Mouse (Mus musculus): Measurements from ENCODE around the gene Nprl2.

Gene Nprl2

GRCm38 (mm10) chr9:107577871-107578270 lies 35.8 kb downstream of the Nprl2 start:
- in situ Hi-C loops (cut with MseI, MboI): no loop called here

DNA sequence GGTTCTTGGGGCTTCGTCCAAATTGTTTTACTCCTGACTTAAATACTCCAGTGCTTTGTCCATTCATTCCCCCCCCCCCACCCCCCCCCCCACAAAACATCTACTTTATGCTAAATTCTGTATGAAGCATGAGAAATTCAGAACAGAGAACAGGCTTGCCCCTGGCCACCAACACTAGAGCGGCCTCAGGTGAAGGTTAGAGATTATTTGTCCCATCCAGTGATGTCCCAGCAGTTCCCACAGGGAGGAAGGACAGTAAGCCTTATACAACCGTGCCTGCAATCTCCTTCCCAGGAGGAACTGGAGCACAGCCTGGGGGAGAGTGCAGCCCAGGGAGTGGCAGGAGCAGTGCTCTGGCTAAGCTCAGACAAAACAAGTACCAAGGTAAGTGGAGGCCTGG lies 36.6 kb downstream of the Nprl2 start, which contains the start of gene Naa80:
Naa80 (plus strand) TSS at position 301 of the 400 bp plus-strand sequence.
- in situ Hi-C loops (cut with MseI, MboI): no loop called here

- in situ Hi-C loops (cut with MseI, MboI): no loop called here
Observed at GRCm38 (mm10) chr9:107579023-107579900, 37.2 kb downstream of the Nprl2 start.

DNA sequence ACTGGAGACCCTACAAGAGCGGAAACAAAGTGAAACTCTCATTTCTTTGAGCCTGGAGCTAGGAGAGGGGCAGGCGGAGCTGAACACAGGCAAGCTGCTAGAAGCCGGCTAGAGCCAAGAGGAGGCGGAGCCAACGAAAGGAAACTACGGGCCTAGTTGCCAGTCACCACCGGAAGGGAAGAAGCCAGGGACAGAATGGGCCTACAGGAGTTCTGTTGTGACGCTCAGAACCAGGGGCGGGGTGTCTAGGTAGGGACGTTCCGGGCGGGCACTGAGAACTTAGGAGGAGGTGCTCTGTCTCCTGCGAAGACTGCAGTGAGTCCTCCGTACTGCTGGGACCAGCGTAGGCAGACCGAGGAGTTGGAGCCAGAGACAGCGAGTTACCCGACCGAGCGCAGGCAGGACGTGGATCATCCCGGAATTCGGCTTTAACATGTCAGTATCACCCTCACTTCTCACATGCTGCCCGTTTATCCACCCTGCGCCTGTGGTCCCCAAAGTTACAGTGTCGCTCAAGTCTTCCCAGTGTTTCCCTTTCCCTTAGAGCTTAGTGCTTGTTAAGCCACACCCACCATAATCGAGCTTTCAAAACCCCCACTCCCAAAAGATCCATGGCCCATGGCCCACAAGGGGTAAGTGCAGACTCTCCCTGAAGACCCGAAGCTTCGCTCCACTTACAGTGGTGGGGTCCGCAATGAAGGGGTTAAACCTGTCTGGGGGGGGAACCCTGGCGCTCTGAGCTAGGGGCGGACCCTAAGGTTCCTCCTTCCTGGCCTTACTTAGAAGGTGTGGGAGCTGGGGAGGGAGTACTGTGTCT lies 38.7 kb downstream of the Nprl2 start, which contains the start of gene Hyal3:
Hyal3 (plus strand) TSS at position 318 of the 817 bp plus-strand sequence.
- in situ Hi-C loops (cut with MseI, MboI): no loop called here

DNA sequence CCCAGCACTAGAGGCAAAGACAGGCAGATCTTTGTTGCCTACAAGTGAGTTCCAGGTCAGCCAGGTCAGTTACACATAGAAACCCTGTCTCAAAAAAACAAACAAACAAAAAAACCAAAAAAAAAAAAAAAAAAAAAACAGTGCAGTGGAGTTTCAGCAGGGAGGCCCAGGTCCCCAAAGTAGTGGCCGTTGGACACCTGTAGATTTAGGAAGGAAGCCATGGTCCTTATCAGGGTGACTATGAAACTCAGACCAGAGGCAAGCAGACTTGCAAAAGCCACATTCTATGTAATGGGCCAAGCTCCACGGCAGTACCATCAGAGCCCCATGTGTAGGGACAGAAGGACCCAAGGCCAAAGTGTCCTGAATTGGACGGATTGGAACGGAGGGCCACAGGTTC lies 39.6 kb downstream of the Nprl2 start:
- in situ Hi-C loops (cut with MseI, MboI): no loop called here

GRCm38 (mm10) chr9:107582509-107583062 lies 40.6 kb downstream of the Nprl2 start:
- in situ Hi-C loops (cut with MseI, MboI): no loop called here

GRCm38 (mm10) chr9:107583174-107583573 lies 41.1 kb downstream of the Nprl2 start:
- in situ Hi-C loops (cut with MseI, MboI): no loop called here

GRCm38 (mm10) chr9:107586504-107586903 lies 44.5 kb downstream of the Nprl2 start:
- in situ Hi-C loops (cut with MseI, MboI): no loop called here

- in situ Hi-C loops (cut with MseI, MboI): no loop called here
Observed at GRCm38 (mm10) chr9:107586974-107587832, 45.2 kb downstream of the Nprl2 start, which contains the start of gene Ifrd2. TSS of gene Ifrd2 (plus strand) at chr9:107587642.

- in situ Hi-C loops (cut with MseI, MboI): no loop called here
Observed at GRCm38 (mm10) chr9:107587833-107588639, 46.0 kb downstream of the Nprl2 start.

DNA sequence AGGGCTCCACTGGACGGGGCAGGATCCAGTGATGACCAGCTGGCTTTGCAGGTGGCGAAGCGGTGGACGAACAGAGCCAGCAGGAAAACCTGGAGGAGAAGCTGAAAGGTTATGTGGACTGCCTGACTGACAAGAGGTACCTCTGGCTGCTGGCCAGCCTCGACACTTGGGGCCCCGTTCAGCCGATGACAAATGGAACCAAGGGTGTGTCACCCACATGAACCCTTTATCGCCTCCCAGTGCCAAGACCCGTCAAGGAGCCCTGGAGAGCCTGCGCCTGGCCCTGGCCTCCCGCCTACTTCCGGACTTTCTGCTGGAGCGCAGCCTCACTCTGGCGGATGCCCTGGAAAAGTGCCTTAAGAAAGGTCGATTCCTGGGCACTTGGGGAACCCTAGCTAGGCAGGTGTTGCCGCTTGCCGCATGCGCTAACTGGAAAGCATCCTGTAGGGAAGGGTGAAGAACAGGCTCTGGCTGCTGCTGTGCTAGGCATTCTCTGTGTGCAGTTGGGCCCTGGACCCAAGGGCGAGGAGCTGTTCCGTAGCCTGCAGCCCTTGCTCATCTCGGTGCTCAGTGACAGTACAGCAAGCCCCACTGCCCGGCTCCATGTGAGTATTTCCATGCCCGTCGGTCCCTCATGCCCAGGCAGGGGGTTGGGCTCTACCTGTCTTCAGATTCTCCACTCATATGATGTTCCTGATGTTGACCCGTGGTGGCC lies 48.2 kb downstream of the Nprl2 start:
- in situ Hi-C loops (cut with MseI, MboI): no loop called here

DNA sequence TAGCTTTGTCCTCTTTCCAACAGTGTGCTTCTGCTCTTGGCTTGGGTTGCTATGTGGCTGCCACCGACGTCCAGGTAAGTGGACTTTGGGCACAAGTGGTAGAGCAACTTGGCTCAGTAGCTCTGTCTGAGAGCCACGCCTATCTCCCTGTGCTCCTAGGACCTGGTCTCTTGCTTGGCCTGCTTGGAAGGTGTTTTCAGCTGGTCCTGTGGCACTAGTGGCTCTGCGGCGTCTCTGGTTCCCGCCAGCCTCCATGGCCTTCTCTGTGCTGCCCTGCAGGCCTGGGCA lies 48.7 kb downstream of the Nprl2 start:
- in situ Hi-C loops (cut with MseI, MboI): no loop called here

DNA sequence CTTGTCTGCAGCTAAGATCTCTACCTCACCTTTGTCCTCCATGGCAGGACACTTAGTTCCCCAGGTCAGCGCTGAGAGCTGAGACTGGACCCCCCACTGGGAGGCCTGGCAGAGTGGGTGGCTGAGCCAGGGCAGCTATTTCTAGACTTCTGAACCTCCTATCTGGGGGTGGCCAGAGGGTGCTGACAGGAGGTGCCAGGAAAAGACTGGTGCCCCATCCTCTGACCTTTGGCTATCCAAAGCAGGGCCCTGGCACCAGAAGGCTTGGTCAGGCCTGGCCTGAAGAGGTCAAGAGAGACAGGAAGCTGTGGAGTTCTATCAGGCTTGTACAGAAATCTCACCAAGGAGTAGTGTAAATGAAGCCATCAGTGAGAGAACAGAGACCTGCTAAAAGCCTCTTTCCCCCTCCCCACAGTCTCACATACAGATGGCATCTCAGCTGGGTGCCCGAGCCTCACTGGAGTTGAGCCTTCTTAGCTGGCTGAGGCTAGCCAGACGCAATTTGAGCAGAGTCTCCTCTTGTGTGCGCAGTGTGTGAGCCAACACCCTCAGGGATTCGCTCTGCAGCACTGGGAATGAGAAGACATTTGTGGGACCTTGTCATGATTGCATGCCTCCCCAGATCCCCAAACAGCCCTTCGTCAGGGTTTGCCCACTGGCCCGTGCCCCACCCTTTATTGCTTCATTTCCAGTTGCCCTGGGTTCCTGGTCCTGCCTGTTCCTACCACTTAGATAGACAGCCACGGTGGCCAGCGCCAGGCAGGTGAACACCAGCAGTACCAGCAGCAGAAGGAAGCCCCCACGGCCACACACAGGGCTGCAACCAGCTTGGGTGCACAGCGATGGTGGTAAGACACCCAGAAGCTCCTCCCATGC lies 51.3 kb downstream of the Nprl2 start:
- in situ Hi-C loops (cut with MseI, MboI): no loop called here

DNA sequence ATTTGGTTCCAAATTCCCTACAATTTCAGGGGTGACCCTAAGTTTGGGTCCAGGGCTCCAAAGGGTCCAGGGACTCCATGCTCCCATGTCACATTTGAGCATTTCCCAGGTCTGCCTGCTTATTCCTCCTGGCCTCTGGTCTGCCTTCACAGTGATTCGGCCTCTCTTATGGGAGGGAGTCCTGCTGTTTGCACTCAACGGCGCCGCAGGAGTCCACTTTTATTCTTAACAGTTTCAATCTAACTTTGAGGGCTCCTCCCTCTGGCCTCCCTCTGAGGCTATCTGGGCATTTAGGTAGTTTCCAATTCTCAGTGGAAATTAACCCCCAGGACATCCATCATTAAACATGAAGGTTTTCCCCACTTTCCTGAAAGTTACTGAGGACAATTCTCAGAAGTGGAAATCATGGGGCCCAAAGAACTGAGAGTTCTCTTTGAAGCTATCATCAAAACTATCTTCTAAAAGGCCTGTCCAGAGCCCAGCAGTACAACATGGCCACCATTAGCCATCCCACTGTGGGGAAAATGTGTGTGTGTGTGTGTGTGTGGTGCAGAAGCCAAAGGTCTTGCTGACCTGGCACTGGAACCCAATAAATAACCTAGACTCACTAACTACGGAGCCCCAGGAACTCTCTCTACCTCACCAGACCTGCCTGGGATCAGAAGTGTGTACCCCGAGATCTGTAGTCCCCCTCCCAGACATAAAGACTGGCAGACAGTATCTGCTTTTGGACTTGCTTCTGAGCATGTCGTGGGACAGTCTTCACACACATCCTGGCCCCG lies 52.4 kb downstream of the Nprl2 start:
- in situ Hi-C loops (cut with MseI, MboI): no loop called here
